Mouse (Mus musculus): ENCODE measurements around the gene Zfp984. TPM values are rescaled to one million over a fixed set of nuclear protein-coding genes. Genes with fewer than 3 reads are reported as not detected.

Gene Zfp984
- total RNA-seq, 2 experiments from 2014 or later, result 2.5 to 3.2 TPM

Other genes starting within 250 kb of the Zfp984 start
- gene Zfp979, start 167.3 kb downstream of the Zfp984 start, total RNA-seq (2021), result 1 to 10 TPM; 1.8 to 2.6 TPM
- gene Zfp534, start 107.2 kb downstream of the Zfp984 start, total RNA-seq (2021), result under 1 TPM; 0.10 to 0.22 TPM
- 1 to 10 TPM; 9.0 to 9.7 TPM for gene Zfp933, start 38.6 kb upstream of the Zfp984 start, total RNA-seq (2021)
- 10 to 100 TPM in 1 of 2 experiments, 1 to 10 TPM in 1; 9.9 to 12.4 TPM for gene Miip, start 59.0 kb upstream of the Zfp984 start, total RNA-seq (2021)
- 1 to 10 TPM; 6.3 to 6.4 TPM for gene Fv1, start 59.2 kb upstream of the Zfp984 start, total RNA-seq (2021)
- 100 to 1,000 TPM; 200 to 231 TPM for gene Mfn2, start 94.9 kb upstream of the Zfp984 start, total RNA-seq (2021)
- gene Plod1, start 127.0 kb upstream of the Zfp984 start, total RNA-seq (2021), result 10 to 100 TPM; 52.7 to 63.2 TPM
- gene 2510039O18Rik, start 131.1 kb upstream of the Zfp984 start, total RNA-seq (2021), result 10 to 100 TPM; 37.7 to 37.8 TPM
- gene Nppb, start 176.0 kb upstream of the Zfp984 start, total RNA-seq (2021), result not detected
- gene Nppa, start 190.9 kb upstream of the Zfp984 start, total RNA-seq (2021), result not detected
- gene Clcn6, start 229.0 kb upstream of the Zfp984 start, total RNA-seq (2021), result 10 to 100 TPM; 13.6 to 14.4 TPM
- 10 to 100 TPM; 30.2 to 32.2 TPM for gene Mthfr, start 229.3 kb upstream of the Zfp984 start, total RNA-seq (2021)